Mouse (Mus musculus) embryo, embryonic 10 days (tissue): Measurements from ENCODE around the gene P4htm.

ENCODE experiments used
- DNase-seq: peaks from one replicate; pipeline ENCODE4 v3.0.0-alpha.2; 2015; ENCODE audit warnings: low spot score

P4htm gene

DNA sequence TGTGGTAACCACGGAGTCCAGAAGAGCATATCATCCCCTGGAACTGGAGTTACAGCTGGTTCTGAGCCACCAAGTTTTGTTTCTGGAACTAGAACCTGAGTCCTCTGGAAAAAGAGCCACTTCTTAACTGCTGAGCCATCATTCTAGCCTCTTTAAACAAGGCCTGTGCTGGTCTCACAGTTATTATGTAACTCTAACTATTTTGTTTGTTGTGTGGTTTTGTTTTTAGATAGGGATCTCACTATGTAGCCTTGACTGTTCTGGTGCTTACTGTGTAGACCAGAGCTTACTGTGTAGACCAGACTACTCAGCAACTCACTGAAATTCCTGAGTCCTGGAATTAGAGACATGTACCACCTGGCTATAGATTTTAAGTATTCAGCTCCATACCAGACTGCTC, 50.6 kb downstream of the P4htm start:
- no peak for DNase-seq

DNA sequence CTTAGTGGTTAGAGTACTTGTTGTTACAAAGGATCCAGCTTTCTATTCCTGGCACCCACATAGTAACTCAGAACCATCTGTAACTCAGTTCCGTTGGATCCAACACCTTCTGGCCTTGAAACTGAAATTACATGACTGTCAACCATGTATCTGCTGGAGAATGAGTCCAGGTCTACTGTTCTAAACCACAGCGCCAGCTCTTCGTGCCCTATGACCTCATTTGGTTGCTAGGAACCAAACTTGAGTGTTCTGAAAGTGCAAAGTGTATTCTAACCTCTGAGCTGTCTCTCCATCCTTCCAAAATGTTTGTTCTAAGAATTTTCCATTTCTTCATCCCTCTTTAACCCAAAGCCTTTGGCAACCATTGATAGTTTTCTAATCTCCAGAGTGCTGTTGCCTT, 51.5 kb downstream of the P4htm start:
- no peak for DNase-seq

DNA sequence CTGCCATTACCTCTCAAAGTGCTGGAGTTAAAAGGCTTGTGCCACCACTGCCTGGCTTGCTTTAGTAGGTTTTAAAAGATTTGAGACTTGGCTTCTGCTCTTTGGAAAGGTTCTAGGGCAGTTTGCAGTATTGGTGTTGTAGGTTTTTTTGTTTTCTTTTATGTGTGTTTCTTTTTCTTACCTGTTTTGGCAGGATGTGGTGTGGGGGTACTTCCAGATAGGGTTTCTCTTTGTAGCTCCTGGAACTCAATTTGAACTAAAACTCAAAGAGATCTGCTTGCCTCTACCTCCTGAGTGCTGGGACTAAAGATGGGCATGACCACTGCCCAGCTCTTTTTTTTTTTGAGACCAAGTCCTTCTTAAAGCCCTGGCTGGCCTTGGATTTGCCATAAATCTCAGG, 56.6 kb downstream of the P4htm start:
- DNase-seq = no peak

DNA sequence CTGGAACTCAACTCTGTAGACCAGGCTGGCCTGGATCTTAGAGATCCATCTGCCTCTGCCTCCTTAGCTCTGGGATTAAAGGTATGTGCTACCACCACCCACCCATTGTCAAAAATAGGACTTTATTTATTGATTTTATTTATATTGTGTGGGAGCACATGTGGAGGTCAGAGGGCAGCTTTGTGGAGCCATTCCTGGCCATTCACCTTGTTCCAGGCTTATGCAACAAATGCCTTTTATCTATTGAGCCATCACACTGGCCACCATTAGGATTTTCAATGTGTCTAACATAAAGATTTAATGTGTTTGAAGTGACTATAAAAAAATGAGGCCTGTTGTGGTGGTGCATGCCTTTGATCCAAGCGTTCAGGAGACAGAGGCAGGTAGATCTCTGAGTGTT, 66.0 kb downstream of the P4htm start:
- DNase-seq = no peak

DNA sequence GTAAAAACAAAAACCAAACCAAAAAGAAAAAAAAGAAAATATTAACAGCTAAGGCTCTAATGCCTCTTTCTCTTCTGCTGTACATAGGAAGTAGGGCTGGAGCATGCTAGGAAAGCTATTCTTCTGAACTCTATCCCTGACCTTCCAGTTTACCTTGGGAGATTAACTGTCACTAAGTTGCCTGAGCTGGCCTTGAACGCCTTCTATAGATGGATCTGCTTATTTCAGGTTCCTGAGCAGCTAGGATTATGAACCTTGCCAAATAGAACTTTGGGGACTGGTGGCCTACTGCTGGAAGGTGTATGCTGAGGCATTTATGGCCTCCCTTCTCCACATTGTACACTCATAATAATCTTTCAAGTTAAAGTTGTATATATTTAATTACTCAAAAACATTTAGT, 66.5 kb downstream of the P4htm start:
- DNase-seq = no peak
